Mouse (Mus musculus): ENCODE measurements around the gene Lamc2. TPM values are rescaled to one million over a fixed set of nuclear protein-coding genes. Genes with fewer than 3 reads are reported as not detected.

Gene Lamc2
- 10 to 100 TPM in 1 of 2 experiments, 1 to 10 TPM in 1; 2.5 to 12.3 TPM for total RNA-seq (2021)
- long read RNA-seq, experiment 1, partial matches to known transcripts = 0 of 2 reads
- long read RNA-seq, experiment 1, other reads (novel, unspliced or antisense) = 1 of 2 reads
- long read RNA-seq, experiment 2, full-length matches to known transcripts = 21 of 32 reads
- long read RNA-seq, experiment 2, partial matches to known transcripts = 9 of 32 reads
- long read RNA-seq, experiment 2, other reads (novel, unspliced or antisense) = 2 of 32 reads

DNA sequence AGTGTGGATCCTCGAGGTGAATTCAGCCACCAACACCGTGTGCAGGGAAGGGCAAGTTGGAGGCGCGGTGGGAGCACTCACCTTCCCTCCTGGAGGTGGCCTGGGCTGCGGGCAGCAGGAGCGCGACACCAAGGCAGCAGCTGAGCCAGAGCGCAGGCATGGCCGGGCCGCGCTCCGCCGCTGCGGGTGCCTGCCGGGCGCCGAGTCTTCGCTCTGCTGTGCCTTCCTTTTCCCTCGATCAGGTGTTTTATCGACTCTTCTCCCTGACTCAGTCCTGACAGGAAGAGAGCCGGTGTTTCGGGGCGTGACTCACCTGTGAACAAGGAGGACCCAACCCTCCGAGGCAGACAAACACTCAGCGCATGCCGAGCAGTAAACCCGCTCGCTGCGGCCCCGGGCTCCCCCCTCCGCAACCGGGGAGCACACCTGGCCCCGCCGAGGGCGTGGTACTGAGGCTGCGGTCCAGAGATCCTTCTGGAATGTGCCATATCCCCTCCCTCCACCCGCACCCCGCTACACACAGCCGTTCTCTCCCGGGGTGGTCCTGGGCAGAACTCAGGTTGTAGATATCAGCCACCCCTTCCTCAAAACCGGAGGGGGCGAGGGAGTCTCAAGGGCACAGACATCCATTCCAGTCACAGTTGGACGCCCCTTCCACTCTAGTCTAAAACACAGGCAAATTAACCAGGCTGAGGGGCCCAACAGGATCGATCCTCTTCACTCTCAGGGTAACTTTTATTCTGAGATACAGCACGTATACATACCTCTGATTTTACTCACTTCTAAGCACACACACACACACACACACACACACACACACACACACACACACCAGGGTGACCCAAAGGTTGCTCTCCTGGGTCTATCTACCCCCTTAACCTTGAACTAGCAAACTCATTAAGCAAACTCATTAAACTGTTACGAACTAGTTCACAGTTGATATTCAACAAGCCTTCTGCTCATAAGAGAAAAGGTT, at the start of gene Lamc2:
Gene Lamc2 (minus strand): TSS at position 620 of the 976 bp plus-strand sequence.
- no peak for DNase-seq (ENCODE audit: low spot score in 2 of 2)

GRCm38 (mm10) chr1:153235576-153235975, 49.3 kb upstream of the Lamc2 start:
- no peak for DNase-seq (ENCODE audit: low spot score in 2 of 2)

DNA sequence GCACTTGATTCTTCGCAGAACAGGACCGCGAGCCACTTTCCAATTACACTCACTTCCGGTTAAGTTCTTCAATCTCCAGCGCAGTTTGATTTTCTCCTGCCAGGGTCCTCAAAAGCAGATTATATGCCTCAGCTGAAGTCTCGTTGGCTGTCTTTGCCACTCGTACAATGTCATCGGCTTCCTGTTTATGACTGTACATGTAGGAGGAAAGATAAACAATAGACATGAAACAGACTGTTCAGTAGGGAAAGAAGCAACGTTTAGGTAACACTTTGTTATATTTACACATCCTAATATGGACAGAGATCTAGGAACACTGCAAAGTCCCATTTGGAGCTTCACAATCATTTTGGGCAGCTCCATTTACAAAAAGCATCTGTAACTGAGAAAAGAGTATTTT, 45.4 kb upstream of the Lamc2 start:
- DNase-seq (ENCODE audit: low spot score in 2 of 2) = no peak

GRCm38 (mm10) chr1:153227916-153228315, 41.7 kb upstream of the Lamc2 start:
- DNase-seq (ENCODE audit: low spot score in 2 of 2) = no peak

GRCm38 (mm10) chr1:153227096-153227495, 40.8 kb upstream of the Lamc2 start:
- no peak for DNase-seq (ENCODE audit: low spot score in 2 of 2)

GRCm38 (mm10) chr1:153225786-153226725, 39.8 kb upstream of the Lamc2 start:
- DNase-seq (ENCODE audit: low spot score in 2 of 2) = no peak

DNA sequence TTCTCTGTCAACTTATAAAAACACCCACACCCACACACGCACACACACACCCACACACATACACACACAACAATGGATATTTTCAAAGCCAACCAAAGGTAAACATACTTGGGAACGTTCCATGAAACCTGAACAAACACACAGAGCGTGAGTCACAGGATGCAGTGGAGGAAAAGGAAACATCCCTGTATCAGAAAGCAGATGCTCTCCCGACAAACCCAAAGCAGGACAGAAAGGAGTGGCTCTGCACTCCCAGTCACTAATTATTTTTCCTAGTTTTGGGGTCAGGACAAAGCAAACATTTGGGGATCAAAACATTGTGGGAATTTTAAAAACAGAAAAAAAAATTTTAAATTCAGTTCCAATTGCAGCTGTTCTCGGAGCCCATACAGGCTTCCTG, 38.1 kb upstream of the Lamc2 start:
- DNase-seq (ENCODE audit: low spot score in 2 of 2) = no peak

DNA sequence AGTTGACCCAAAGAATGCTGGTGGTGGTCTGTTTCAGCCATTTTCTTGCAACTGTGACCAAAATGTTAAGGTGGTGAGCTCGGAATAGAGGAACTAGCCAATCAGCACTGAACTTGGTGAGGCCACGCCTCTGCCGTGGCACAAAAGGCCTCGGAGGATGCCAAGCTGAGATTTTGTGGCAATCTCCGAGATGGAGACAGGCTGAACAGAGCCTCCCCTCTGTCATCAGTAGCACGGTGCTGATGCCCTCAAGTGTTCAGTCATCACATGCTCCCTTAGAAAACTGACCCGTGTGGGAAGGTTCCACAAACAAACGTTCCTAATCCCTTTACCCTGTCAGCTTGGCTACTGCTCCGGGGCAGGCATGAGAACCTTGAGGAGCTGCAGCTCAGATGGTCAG, 33.1 kb upstream of the Lamc2 start:
- DNase-seq (ENCODE audit: low spot score in 2 of 2) = no peak

DNA sequence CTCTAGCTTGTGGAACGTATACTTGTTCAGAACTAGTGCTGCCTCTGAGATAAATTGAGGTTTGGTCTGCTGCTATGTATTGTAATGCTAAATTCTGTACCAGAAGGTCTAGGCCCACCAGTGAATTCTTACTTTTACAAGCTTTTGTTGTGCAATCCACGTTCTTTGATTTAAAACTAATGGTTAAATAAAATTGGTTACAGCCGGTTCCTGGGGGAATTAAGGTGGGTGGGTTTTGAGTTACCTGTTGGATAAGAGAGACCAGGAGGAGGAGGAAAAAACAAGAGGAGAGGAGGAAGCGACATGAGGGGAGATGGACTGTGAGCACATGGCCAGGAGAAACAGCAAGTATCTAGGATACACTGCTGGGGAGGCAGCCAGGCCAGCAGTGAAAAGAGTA, 30.3 kb upstream of the Lamc2 start:
- DNase-seq (ENCODE audit: low spot score in 2 of 2) = no peak

- DNase-seq (ENCODE audit: low spot score in 2 of 2) = no peak
These were observed 29.4 kb upstream of the Lamc2 start for GRCm38 (mm10) chr1:153215676-153216075.

- no peak for DNase-seq (ENCODE audit: low spot score in 2 of 2)
These were observed 24.7 kb upstream of the Lamc2 start for GRCm38 (mm10) chr1:153210992-153211391.

GRCm38 (mm10) chr1:153210198-153210597, 24.0 kb upstream of the Lamc2 start:
- DNase-seq (ENCODE audit: low spot score in 2 of 2) = no peak

DNA sequence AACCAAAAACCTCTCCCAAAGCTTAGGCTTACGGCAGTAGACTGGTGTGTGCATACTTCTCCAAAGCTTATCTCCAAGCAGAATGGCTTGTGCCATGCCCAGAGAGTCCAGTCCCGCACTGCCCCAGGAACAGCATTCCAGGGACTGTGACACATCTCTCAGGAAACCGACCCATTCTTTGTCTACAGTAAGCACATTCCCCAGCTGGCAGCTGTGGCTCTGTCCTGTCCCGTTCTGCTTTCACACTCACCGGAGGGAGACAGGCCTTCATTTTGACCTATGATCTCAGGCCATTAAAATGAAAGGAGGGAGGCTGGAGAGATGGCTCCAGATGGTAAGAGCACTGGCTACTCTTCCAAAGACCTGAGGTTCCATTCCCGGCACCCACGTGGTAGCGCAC, 15.9 kb upstream of the Lamc2 start:
- no peak for DNase-seq (ENCODE audit: low spot score in 2 of 2)

DNA sequence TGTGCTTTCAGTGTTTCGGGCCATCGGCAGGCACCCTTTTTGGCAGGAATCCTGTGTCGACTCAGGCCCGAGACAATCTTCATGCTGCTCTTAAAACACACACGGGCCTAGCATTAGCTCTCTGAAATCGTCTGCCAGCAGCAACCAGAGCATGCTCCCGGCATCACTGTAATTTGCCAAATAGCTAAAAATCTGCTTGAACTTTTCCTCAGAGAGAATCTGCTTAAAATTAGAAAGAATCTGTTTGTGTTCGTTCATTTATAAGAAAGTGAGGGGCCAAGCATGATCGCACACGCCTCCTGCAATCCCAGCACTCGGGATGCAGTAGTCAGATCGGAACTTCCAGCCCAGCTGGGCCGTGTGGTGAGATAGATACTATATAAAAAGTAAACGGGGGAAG, 15.2 kb upstream of the Lamc2 start:
- no peak for DNase-seq (ENCODE audit: low spot score in 2 of 2)

DNA sequence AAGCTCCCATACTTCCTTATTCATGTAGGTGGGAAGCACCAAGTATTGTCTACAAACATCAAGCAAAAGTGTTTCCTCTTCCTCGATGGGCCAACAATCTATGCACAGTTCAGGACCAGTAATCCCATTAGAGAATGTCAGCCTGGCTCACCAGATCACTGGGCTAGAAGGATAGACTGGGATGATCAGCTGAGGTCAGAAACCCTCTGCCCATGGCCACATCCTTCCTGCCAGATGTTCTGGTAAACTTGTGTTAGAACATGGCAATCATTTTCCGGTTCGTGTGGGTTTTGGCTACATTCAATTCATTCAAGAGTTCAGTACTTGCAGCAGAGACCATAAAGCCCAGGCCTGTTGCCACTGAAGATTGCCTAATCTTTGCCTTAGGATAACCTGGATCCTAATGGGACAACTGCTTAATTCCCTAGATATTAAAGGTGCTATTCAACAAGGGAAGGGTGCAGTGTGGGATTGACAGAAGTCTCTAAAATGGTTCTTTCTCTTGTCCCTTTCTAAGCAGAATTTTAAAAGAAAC, 11.1 kb upstream of the Lamc2 start:
- no peak for DNase-seq (ENCODE audit: low spot score in 2 of 2)

DNA sequence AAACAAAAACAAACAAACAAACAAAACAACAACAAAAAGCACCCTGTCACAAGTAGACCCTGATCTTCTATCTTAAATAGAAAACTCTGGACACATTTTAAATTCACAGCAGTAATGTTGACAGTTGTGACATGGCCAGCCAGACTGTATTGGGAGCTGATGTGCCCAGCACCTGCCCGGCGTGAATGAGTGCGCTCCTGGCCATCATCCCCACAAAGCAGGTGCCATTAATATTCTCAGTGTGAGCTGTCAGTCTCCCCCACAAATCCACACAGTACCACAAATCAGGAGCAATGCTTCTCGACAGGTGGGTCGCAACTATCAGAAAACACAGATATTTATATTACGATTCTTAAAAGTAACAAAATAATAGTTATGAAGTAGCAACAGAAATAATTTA, 6.7 kb upstream of the Lamc2 start:
- no peak for DNase-seq (ENCODE audit: low spot score in 2 of 2)

- DNase-seq (ENCODE audit: low spot score in 2 of 2) = no peak
These were observed 6.1 kb upstream of the Lamc2 start for GRCm38 (mm10) chr1:153192379-153192778.

DNA sequence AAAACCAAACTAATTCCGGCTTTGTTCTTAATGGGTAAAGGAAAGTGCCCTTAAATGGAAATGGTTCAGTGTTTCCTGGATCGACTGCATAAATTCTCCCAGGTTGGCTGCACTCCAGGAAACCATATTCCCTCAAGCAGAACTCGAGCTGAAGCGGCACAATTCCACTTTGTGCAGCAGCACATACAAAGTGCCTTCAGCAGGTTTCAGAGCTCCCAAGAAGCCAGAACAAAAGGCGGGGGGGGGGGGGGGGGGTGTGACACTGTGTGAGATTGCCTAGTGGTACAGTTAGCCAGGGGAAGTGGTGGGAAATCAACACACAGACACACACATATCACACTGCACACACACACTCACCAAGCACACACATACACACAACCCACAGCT, 5.7 kb upstream of the Lamc2 start:
- DNase-seq (ENCODE audit: low spot score in 2 of 2) = no peak

- DNase-seq (ENCODE audit: low spot score in 2 of 2) = no peak
These were observed 5.1 kb upstream of the Lamc2 start for GRCm38 (mm10) chr1:153191237-153191942.

DNA sequence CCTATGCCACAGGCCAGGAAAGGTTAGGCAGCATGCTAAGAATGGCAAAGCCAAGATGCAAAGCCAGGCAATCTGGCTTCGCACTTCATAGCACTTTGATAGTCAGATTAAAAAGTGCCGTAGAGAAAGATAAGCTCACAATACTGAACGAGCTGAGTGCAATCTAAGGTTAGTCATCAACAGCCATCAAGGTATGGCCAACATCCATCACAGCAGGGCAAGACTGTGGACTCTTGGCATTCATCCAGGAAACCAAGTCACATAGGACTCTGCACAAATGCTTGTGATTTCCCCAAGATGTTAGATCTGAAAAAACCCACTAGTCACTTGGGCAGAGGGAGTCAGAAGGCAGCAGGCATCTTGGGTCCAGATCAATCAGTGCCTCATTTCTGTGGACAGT, 1.8 kb upstream of the Lamc2 start:
- no peak for DNase-seq (ENCODE audit: low spot score in 2 of 2)
